Mouse (Mus musculus) layer of hippocampus, postnatal 10 days (tissue): Measurements from ENCODE around the gene Hhex. TPM values are rescaled to one million over a fixed set of nuclear protein-coding genes. Genes with fewer than 3 reads are reported as not detected.

Experiments used
- DNase-seq, 2 experiments: peaks; one replicate each; pipeline ENCODE4 v3.0.0; 2021; ENCODE audit warnings: low spot score in 2 of 2
- long read RNA-seq: library from polyadenylated mRNA; stranded (forward); transcript quantifications from one replicate; pipeline ENCODE4 v2.0.0, GENCODE M21; 2023
- total RNA-seq, 2 experiments: library from RNA; stranded (reverse); gene quantifications; 2 replicates each; pipeline ENCODE4 v1.2.3; 2021

Gene Hhex
- 1 to 10 TPM; 2.3 to 3.5 TPM for total RNA-seq
- long read RNA-seq, partial matches to known transcripts, result 1 of 1 reads
- long read RNA-seq, other reads (novel, unspliced or antisense), result 0 of 1 reads

DNA sequence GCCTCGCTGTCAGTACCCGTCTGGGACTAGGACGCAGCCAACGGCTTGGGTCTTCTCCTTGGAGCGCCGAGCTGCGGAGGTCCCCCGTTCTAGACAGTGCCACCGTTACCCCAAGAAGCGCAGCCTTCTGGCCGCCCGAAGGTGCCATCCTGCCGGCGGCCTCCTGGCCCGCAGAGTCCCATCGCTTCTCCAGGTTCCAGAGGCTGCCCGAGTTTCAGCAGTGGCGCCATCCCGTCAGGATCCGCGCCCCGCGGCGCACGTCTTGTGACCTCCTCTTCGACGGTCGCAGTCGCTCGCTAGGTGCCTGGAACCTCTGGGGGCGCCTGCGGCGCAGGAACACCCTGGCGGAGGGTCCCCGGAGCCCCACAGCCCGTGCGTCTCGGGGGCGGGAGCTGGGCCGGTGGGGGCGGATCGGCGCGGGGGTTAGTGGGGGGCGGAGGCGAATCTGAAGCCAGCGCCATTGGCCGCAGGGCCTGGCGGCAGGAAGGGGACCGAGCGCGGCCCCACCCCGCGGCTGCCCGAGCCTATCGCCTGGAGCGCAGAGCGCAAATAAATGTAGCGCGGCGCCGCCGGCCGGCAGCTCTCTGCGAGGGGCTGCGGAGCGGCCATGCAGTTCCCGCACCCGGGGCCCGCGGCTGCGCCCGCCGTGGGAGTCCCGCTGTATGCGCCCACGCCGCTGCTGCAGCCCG, at the start of gene Hhex:
Hhex (plus strand) TSS at position 548 of the 689 bp plus-strand sequence.
- peak; percentile 34 to 53 for DNase-seq

DNA sequence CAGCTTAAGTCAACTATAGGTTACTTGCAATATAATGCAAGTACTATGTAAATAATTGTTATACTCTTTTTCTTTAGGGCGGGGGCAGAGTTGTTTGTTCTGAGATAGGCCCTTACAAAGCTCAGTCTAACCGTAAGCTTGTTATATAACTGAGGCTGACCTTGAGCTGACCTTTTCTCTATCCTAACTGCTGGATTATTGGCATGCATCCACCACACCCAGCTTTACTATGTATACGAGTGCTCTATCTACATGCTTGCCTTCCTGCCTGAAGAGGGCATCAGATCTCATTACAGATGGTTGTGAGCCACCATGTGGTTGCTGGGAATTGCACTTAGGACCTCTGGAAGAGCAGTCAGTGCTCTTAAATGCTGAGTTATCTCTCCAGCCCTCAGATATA, 48.5 kb upstream of the Hhex start:
- DNase-seq, result no peak

DNA sequence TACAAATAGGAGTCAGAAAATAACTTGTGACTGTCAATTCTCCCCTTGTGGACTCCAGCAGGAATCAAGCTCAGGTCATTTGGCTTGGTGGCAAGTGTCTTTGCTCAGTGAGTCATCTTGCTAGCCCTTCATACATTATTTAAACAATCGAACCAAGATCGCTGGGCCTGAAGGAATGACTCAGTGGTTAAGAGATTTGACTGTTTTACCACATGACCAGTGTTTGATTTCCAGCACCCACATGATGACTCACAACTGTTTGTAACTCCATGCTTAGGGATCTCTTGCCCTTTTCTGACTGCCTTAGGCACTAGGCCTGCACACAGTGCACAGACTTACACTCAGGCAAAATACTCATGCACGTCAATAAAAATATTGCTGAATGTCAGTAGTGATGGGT, 42.7 kb upstream of the Hhex start:
- no peak for DNase-seq

DNA sequence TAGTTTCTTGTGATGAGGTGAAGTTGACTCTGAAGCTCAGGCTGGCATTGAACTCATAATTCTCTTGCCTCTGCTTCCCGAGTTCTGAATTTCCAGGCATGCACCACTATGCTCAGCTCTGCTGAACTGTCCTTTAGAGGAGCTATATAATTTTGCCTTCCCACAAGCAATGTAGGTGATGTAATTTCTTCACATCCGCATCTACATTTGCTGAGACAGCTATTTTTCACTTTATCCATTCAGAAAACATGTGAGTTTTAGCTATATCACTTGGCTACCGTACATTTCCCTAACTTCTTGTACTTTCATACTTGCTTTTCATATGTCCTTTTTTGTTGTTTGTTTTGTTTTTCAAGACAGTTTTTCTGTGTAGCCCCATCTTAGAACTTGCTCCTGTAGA, 38.3 kb upstream of the Hhex start:
- DNase-seq, result no peak

DNA sequence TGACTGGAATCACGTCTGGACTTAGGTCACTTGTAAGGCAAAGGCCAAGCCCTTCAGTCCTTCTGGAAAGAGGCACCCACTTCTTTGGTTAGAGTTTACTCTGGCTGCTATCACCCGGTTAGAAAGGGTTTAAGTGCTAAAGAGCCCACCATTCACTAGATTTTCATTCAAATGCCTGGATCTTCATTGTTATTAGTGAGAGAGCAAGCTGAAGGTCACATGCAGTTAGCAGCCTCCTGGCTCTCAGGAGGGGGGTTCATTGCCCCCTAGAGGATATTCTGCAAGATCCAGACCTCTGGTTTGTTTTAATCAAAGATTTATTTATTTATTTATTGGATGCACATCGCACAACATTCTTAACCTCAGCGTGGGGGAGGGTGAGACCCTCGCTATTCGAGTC, 33.7 kb upstream of the Hhex start:
- DNase-seq, result no peak

DNA sequence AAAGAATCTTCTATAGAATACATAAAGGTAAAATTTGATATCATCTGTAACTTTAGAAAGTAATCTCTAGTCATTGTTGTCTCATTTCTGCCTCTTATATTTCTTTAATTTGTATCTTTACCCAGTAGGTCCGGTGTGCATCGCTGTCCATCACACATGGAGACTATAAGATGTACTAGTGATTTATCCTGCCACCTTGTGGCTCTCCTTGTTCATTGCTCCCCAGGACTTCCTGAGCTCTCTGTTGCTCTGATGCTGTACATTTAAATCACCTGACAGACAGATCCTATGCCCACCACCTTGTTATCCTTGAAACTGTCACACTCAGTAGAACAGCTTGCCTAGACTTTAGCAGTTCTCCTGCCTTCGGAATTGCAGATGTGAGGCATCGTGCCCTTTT, 16.3 kb upstream of the Hhex start:
- DNase-seq, result peak; percentile 14 to 26

DNA sequence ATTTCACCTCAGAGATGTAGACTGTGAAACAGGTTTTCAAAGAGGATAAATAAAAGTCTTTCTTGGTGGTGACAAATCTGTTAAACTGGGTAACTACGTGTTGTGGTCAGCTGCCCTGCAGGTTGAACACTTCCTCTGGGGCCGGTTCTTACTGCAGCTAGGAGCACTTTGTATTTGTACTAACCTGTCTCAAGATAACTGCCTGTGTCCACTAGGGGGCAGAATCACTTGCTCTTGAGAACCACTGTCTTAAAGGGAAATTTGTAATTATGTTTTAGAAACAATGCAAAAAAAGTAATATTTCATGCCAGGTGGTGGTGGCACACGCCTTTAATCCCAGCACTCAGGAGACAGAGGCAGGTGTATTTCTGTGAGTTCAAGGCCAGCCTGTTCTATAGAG, 15.0 kb upstream of the Hhex start:
- peak; percentile 28 to 41 for DNase-seq

DNA sequence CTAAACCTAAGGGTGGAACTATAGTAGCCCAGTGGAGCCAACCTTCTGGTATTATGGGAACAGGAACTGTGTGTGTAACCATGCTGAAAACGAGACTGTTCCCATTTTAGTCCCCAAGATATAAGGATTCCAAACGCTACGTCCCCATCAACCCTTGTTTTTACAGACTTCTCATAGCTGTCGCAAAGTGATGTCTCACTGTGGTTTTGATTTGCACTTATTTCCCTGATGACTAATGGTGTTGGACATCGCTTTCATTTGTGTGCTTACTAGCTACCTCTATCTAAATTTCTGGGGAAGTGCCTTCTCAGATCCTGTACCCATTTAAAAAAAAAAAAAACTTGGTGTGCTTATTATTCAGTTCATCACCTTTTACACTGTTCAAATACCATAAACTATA, 6.0 kb upstream of the Hhex start:
- DNase-seq, result no peak

DNA sequence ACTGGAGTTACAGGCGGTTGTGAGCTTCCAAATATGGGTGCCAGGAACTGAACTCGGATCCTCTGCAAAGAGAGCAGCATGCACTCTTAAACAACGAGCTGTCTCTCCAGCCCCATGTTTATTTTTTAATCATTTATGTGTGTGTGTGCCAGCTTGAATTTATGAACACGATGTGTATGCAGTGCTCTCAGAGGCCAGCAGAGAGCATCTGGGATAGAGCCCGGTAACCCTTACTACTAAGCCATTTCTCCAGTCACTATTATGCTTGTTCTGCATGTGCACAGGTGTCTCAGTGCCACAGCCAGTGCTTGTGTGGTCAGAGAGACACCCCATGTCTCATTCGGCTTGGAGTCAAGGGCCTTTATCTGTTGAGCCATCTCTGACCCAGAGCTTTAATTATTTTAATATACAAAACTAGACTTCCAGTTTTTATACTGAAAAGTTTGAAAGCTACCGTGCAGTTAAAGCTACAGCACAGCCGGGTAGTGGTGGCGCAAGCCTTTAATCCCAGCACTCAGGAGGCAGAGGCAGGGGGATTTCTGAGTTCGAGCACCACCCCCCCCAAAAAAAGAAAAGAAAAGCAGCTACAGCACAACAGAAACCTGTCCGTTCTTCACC, 3.4 kb upstream of the Hhex start:
- no peak for DNase-seq

DNA sequence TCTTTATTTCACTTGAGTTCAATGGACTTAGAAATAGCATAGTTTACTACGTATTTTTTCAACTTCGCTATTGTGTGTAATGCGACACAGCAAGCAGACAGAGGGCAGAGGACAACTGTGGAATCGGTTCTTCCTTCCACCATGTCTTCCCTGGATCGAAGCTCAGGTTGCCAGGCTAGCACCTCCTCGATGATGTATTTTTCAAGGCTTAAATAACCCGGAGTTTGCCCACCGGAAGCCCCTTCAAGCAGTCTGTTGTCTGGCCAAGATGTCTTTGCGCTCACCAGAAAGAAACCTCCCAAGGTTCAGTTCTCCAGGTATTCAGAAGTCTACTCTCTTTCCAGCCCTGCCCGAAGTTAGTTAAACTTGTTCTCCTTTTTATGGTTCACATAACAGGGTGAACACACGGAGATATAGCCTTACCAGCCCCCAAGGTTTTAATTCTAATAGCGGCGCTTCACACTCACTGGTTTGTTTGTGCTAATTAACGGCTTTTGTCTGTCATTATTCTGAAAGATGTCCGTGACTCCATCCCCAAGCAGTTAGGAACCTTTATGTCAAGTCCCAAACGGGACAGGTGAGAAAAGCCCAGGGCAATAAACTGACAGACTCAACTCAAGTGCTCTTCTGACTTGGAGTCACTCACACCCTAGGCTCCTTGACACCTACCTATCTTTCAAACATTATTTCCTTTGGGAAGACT, 1.6 kb upstream of the Hhex start:
- no peak for DNase-seq

DNA sequence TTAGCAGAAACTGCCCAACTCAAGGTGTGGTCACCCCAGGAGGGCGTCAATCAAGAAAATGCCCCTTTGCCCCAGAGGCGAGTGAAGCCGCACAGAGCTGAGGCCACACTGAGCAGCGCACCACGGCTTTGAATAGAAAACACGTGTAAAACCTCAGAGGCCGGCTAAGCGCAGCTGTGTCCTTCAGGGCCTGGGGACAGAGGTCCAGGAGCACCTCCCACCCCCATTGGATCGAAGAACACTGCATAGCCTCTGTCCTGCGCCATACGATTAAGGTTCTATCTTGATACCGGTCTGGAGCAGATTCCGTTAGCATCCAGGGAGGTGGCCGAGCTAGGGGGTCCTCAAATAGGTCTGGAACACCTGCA, 731 bp upstream of the Hhex start:
- no peak for DNase-seq

DNA sequence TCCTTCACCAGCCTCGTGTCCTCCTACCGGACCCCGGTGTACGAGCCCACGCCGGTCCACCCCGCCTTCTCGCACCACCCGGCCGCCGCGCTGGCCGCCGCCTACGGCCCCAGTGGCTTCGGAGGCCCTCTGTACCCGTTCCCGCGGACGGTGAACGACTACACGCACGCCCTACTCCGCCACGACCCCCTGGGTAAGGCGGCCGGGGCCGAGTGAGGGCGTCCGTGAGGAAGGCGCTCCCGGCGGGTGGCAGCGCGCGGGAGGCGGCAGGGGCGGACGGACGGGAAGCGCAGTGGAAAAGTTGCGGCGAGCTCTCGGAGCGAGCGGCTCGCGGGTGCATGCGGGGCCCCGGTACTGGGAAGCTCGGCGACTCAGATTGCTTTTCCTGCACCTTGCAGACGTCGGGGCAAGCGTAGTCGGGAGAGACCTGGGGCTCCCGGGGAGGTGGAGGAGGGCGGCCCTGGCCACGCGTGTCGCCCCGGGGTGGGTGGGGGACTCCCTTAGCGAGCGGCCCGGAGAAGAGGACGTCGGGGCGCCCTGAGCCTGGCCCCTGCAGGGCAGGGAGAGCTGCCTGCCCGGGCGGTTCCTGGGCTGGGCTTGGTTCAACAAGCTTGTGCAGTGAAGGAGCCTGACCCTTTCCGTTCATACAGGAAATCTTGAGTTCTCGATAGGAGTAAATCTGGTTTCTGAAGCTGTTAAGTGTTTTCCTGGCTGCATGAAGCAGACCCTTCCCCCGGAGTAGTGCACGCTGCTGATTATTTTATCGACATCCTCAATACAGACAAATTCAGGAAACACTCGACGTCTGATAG, 637 bp downstream of the Hhex start:
- peak; percentile 12 to 15 for DNase-seq

DNA sequence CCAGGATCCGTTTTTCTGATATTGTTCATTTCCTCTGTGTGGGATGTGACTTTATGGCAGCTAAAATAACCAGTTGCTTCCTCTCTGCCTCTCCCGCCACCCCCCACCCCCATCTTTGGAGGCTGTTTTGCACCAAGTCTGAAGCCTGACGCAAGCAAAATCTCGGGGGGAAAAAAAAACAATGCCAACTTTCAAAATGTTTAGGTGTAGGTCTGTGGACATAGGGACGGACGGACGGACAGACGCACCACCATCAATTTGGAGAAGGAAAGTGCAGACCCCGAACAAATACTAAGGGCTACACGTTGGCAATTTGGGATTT, 1.2 kb downstream of the Hhex start:
- DNase-seq, result no peak

DNA sequence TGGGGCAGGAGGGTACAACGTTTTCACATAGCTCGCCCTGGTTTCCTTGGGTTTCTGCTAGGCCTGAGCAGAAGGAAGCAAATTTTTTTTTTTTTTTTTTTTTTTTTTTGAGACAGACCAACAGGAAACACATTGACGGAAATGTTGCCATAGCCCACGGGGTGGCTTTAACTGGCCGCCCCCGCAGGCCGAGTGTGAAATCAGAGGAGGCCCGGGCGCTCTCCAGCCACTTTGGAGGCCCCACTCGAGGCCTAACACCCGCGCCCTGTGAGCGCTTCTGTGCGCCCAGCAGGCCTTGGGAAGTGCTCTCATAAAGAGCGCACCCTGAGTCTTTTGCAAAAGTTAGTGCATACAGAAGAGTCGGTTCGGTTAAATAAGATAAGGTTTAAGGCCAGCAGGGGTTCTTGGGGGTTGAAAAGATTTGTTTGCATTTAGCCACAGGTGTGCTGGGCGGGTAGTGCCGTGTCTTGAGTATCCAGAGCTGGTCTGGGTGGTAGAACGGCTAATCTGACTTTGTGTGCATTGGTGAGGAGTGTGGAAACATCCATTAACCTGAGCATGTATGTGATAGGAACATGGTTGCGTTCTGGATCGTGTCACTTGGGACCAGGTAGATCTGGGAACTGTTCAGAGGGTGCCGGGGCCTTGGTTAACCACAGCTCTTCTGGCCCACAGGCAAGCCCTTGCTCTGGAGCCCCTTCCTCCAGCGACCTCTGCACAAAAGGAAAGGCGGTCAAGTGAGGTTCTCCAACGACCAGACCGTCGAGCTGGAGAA, 2.1 kb downstream of the Hhex start:
- peak; percentile 8 to 20 for DNase-seq

DNA sequence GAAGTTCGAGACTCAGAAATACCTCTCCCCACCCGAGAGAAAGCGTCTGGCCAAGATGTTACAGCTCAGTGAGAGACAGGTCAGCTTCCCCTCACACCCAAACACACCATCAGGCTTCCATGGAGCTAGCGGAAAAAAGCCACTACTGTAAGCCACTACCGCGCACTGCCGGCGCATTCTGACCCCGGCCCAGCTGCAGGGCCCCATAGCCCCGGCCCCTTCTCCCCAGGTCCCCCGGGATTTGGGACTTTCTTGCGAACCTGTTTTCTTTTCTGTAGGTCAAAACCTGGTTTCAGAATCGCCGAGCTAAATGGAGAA, 2.6 kb downstream of the Hhex start:
- no peak for DNase-seq

DNA sequence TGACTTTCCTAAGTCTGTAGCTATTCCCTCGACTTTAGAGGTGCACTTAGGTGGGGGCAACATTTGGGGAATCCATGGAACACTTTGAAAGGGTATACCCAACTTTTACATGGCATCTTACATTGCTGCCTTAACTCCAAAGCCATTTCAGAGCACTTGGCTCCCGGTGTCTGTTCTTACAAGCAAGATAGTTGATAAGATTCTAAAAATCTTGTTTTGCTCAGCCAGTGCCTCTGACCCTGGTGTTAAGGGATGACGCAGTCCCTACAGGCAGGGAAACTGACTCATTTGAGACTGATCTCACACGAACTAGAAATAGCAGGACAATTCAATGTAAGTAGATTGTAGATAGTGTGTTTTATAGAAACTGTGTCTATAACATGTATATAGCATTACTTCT, 5.6 kb downstream of the Hhex start:
- DNase-seq, result no peak

DNA sequence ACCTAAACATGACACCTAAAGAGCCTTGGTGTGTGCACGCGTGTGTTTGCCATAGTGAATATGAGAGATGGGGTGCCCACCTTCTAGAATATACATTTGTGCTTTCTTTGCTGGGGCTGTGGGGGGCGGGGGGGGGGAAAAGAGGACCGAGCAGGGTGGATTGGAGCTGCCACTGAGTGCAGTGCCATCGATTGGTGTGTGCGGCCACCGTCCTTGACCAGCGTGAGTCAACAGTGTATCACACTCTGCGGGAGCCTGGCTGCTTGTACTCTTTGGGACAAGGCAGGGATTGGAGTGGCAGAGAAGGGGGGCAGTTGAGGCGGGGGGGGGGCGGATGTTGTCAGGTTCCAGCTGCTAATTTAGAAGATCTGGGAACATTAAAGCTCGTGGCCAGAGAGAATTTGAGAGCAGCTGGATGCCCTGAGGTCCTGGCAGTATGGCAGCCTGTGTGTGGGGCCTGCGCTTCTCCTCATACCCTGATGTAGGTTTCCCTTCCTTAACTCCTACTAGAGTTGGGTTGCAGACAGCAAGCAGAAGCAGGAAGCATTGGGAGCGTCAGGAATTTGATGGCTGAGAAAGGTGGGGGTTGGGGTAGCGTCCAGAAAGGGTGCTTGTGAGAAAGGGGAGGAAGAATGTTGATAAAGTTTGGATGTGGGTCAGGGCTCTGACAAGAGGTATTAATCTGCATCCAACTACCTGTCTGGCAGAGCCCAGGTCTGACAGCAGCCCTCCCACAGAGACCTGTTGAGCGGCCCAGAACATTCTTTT, 6.3 kb downstream of the Hhex start:
- DNase-seq, result no peak

DNA sequence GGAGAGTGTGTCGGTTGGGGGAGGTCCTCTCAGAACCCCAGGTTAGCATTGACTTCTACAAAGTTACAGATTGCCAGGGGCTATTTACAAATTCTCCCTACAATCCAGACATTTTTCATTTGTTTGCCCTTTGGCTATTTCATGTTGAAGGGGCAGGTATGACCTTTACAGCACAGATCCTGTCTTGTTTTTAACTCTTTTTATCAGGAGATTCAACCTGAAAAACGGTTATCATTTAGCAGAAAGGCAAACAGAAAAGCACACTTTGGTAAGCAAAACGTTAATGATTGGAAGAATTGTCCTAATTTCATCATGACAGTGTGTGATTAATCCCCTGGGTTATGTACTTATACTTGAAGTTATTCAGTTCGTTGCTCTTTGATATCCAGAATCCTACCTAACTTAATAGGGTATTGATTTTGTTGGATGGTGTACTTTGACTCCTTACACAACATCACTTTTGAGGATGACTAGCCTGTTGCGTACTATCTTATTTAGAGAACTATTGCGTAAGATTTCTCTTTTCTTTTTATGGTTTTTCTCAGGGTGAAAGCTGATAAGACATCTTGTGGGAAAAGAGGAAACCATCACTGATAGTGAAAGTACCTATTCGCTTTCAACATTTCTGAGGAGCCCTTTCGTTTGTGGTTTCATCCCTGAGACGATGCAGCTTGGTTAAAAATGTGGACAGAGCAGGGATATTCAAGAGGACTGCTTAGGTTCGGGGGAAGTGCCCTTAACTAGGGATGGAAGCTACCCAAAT, 8.1 kb downstream of the Hhex start:
- DNase-seq, result no peak

DNA sequence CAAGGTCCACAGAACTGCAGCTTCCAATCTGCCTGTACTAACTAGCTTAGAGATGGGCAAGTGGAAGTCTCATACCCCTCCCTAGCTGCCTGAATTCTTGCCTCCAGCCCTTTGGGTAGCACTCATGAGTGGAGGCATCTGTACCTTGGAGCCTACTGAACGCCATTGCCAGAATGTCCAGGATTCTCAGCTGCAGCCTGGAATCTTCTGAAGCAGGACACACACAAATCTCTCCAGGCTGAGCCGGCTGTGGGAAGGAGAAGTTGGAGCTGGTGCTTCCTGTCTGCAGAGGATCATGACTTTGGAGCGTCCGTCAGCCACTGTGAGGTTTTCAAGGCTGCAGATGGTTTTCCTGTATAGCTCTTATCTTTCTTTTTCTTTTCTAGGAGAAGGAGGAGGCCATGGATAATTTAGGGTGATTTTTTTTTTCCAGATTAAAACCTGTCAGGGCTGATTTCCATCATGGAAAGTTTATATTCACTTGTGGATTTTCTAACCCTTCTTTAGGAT, 9.1 kb downstream of the Hhex start:
- DNase-seq, result no peak

DNA sequence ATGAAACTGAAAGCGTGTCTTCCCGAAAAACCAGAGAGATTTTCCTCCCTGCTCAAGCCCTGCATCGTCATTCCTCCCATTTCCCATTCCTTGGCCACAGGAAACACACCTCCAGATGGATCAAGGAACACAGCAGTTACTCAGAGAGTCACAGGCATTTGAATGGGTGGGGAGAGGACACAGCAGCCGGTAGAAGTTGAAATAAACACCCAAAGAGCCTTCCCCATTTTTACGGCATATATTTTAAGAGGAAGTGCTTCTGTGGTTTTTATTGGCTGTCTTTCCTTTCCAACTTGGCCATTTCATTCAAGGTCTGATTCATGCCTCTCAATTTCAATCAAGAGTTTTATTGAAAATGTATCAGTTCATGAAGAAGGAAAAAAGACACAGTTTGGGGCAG, 13.6 kb downstream of the Hhex start:
- DNase-seq, result no peak
